Mouse (Mus musculus): ENCODE measurements at regions not wholly inside any gene's neighbourhood (a gene's known extent, or its start where the extent isn't known, plus 50 kb on each side); places are given as distances from the start of the nearest gene placed in this dataset.

DNA sequence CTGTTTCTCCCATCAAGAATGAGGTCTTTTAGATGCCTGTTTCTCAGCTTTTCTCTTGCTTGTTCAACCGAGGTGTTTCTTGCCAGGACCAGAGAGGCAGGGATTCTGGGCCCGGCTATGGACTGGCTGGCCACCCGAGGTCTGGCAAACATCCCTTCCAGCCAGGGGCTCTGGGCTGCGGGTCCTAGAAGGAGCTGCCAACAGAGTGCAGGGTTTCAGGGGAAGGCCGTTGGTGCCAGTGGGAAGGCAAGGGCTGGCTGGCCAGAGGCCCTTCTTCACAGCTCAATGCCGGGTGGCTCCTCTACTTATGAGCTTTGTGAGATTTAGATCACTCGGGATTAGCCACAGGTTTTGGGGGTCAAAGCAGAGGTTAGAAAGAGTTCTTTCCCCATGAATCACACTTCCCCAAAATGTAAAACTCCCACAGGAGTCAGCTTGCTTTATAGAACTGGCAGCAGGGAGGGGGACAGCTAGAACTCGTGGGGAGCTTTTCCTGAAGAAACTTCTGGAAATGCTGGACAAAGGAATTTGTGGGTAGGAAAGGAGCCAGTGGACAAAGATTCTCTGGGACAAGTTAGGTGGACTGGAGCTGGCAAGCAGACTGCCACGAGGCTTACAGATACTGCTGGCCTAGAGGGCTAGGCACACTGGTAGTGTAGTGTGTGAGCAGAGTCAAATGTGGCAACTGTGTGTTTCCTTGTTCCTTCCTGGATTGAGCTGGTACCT lies 104.1 kb upstream of the Vps8 start:
- no peak for DNase-seq (ENCODE audit: low read depth, low spot score)

DNA sequence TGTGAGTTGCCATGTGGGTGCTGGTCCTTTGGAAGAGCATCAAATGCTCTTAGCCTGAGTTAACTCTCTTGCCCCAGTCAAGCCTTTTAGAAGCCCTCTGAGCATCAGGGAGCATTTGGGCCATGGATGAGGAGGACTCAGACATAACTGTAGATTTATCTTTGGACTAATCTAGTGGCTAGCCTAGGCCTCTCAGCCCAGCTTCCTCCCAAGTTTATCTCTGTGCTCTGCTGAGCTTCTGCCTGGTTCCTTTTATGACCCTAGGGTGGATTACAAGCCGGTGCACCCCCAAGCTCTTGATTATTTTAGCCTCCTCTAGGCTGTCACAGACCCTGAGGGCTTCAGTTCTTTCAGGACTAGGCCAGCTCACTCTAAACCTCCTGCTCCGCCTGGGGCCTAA lies 102.6 kb upstream of the Vps8 start:
- no peak for DNase-seq (ENCODE audit: low read depth, low spot score)

DNA sequence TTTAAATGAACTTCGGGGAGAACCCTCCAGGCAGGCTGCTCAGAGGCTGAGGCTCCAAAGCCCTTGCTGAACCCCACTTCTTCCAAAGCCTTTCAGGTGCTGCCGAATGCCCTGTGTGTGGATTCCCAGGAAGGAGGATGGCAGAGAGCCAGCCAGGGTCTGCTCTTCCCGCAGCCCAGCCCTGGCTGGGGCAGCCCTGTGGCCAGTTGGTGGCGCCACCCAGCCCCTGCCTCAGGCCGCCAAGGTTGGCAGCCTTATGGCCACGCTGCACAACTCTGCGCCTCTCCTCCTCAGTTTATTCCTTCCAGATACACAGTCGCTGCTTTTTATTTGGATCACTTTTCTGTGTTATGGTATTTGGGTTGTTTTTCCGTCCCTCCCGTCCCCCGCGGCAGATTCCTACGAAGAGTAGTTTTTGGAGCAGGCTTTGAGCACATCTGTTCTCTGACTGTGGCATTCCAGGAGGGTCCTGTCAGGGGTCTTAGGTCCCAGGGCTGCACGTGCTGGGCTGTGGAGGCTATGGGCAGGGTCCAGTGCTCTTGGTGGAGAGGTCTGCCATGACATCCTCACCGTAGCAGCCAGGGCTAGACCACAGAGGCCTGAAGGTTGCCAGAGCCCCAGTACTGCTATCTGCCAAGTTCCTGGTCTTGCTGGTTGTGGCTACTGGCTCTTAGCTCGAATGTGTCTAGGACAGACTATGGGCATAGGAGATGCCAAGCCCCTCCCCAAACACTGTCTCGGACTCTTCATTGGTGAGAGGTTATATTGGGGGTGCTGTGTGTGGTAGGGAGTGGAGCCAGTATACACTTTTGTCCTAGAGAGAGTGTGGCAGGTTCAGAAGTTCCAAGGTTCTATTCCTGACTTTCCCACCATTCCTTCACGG lies 101.5 kb upstream of the Vps8 start:
- no peak for DNase-seq (ENCODE audit: low read depth, low spot score)

DNA sequence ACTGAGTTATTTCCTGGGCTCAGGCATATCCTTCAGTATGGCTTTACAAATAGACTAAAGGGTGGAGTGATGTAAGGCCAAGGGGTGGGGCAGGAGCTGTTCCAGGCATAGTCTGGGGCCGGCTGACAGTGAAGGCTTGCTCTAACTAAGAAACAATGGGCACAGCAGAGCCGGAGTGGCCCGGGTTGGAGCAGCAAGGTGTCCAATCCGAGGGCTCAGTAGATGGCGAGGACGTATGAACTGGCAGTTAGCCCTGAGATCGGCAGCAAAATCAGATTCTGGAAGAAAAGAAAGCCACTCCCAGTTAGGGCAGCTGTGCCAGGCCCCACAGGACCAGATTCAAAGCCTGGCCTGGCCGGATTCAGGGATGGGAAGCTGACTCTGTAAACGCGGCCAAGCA lies 100.5 kb upstream of the Vps8 start:
- DNase-seq (ENCODE audit: low read depth, low spot score), result no peak

DNA sequence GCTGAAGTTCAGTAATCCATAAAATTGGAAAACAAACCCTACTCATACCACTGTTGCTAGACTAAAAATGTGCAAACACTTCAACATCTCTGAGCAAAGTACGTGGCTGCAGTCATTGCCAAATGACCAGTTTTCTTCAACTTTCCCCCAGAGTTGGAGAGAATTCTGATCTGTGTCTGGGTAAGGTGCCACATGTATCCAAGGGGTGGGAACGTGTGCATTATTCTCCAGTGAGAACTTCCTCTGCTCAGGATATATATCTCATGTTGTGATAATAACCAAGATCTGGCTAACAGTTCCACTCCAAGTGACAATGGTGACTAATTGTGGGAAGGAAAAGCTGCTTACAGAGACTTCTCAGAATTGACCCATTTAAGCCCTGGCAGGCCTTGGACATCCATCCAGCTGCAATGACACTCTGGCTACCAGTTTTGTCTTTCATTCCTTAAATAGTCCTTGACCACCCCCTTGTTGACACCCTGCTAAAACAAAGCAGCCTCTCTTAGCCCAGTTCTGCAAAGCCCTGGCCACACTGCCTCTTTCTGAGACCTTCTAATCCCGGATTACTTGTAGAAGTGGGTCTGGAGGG lies 99.4 kb upstream of the Vps8 start:
- DNase-seq (ENCODE audit: low read depth, low spot score), result no peak

DNA sequence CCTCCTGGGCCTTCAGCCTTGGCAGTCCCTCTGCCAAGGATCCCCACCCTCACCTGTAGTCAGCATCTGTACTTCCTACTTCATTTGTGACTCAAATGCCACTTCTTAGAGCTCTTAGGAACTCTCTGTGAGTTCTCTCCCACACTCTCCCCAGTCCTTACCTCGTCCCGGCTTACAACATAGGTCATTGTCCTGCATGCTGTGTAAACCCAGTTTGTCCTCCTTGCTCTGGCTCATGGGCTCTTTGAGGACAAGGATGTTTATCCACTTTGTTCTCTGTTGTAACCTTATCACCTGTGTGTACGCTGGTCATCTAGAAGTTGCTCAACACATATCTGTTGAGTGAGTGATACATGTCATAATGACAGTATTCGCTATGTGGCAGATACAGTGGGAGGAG lies 94.9 kb upstream of the Vps8 start:
- no peak for DNase-seq (ENCODE audit: low read depth, low spot score)

DNA sequence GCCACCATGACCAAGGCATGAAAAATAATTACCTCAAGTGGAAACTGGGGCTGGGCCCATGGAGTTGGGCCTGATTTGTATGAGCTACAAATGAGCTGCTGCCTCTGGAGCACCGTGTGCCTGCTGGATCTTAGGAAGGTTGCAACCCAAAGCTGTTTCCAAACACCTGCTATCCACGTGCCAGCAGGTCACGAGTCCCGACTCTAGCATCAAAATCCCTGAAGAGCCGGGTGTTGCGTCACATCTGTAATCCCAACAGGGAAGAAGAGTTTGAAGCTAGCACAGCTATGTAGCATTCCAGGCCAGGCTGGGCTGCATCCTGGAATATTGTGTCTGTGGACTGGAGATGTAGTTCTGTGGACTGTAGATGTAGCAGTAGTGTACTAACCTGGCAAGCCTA lies 93.7 kb upstream of the Vps8 start:
- no peak for DNase-seq (ENCODE audit: low read depth, low spot score)

DNA sequence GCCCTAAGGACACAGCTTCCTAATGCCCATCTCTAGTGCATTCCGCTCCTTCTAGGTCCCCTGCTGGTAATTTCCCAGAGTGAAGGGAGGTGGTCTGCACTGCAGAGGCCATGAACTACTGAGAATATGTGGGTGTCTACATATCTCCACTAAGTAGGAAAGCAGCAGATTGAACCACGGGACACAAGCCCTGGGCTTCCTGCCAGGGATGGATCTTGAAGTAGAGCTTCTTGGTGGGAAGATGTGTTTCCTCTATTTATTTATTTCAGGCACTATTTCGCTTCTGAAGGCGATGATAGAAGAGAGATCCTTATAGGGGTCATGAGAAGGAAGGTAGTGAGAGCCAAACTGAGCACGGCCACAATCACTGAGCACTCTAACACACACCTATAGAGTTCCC lies 91.7 kb upstream of the Vps8 start:
- no peak for DNase-seq (ENCODE audit: low read depth, low spot score)

DNA sequence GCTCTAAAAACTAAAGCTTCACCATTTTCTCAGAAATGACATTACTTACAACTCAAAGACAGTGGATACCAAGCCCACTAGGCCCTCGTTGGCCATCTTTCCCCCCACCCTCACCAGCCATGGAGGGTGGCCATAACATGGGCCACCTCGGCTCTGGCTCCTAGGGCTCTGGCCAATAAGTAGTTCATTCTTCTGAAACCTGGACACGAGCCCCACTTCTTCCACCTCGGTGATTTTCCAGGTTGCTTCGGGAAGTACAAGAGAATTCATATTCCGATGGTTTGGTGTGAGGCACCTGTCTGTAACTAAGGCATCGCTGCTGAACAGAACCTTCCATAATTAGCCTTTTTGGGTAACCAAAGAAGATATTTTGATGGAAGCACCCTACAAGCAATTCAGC lies 90.5 kb upstream of the Vps8 start:
- no peak for DNase-seq (ENCODE audit: low read depth, low spot score)

DNA sequence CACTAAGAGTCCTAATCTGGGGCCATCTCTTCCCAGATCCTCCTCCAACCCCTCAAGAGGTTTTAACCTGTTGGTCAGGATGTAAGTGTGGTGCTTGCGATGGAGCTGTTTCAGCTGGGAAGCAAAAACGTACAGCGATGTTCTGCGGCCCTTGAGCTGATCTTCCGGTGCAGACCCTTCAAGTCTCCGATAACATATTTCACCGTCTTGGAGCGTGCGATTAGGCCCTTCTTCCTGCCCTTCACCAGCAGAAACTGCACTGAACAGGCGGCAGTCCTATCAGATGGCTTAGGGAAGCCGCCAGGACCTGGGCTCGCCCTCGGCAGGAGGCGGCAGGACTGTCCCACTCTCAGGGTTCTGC lies 90.1 kb upstream of the Vps8 start:
- DNase-seq (ENCODE audit: low read depth, low spot score), result peak; percentile 24

DNA sequence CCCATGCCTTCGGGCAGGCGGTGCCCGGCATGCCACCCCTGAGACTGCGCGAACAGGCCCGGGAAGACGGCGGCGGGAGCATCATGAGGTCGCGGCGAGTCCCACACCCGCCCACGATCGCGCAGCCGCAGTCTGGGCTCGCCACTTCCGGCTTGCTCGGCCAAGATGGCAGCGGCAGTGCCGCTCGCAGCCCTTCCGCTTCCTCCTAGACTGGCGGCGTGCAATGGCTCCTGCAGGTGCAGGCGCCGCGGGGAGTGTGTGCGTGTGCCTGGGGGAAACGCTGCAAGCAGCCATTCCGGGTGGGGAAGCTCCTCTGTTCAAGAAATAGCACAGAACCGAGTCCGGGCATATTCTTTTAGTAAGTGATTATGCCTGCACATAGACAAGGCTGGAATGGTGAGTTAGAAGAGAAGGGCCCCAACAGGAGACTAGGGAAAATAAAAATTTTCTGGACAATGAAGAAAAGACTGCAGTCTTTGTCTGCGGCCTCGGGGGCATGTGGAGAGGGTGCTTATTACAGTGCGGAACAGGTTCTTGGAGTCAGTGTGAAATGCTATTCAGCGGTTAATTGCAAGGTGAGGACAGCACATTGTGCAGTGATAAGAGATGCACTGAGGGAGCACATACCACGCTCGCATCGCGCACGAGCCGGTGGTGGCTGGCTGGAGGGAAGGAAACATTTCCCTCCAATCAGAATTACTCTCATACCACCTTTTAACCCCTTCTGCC lies 89.5 kb upstream of the Vps8 start:
- DNase-seq (ENCODE audit: low read depth, low spot score), result peak; percentile 88

DNA sequence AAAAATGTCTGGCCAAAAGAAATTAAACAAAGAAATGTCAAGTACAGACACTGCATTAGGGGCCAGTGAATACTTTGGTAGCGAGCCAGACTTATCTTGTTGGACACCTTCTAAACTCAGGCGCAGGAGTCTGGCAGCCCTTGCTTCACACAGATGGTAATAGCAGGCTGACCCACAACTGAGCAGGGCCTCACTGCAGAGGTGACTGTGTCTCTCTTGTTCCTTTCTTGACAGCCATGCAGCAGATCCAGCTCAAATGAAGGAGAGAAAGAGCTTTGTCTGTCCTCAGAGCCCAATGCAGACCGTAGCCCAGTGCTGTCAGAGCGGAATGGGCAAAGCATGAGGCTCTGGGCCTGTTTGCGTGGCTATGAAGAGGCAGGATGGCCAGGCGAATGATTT lies 83.9 kb upstream of the Vps8 start:
- DNase-seq (ENCODE audit: low read depth, low spot score), result no peak

DNA sequence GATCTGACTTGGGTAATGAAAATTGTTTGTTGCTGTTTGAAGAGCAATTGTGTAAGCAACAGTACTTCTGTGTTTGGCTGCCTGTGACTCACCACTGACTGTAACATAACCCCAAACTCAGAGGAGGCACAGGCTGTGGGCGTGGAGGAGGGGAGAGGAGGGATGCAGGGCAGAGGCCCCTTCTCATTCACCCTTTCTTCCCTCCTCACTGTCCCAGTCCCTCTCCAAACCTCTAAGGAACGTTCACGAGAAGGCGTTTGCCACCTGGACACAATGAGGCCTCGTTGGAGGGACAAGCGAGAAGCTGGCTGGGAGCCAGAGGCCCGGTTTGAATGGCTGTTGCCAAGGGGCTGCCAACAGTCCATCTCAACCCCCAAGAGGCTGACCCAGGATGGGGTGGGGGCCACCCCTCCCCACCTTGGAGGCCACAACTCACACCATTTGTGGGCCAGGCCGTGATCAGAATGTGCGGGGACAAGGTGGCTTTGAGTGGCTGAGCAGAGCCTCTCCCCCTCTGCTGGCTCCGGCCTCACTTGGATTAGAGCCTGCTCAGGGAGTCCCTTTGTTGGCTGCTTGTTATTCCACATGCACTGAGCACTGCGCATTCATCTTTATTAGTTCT lies 83.3 kb upstream of the Vps8 start:
- no peak for DNase-seq (ENCODE audit: low read depth, low spot score)

DNA sequence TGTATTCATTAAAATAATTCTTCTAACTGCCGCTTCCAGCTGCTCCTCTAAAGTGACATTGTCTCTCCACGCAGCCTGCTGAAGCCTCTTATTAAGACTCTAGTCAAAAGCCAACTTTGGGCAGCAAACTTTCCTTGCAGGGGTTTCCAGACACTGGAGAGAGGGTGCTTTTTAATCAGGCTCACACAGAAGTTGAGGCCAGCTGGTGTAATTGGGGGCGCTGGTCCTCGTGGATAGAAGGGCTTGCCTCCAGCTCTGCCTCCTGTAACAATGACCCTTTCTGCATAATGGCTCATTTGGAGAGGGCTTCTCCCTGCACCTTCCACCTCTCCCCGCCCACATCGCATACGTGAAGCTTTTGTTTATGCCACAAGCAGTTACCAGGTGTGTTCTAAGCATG lies 82.8 kb upstream of the Vps8 start:
- no peak for DNase-seq (ENCODE audit: low read depth, low spot score)

DNA sequence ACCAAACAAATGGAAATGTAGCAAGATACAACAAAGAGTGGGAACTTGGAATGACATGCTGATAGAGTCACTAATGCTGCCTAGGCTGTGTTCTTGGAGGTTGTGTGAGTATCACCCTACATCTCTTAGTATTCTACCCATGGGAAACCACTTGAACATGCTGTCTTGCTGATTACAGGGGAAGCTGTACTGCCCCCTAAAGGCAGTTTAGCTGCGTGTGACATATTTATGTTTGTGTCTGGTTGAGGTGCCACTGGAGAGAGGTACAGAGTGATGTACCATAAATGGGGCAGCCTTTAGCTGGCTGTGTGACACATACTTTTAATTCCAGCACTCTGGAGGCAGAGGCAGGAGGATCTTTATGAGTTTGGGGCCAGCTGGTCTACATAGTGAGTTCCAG lies 73.0 kb upstream of the Vps8 start:
- DNase-seq (ENCODE audit: low read depth, low spot score), result no peak

DNA sequence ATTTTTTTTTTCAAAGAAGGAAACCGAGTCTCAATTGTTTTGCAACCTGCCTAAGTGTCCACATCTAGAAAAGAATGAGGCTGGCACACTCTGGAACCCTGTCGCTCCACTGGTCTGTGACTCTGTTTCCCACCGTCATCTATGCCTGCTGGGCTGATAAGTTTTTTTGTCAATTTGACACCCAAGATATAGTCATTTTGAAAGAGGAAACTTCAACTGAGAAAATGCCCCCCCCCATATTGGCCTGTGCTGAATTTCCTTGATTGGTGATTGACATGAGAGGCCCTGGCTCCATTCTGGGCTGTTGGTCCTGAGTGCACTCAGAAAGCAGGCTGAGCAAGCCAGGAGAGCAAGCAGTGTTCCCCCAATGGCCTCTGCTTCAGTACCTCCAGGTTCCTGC lies 71.6 kb upstream of the Vps8 start:
- no peak for DNase-seq (ENCODE audit: low read depth, low spot score)

DNA sequence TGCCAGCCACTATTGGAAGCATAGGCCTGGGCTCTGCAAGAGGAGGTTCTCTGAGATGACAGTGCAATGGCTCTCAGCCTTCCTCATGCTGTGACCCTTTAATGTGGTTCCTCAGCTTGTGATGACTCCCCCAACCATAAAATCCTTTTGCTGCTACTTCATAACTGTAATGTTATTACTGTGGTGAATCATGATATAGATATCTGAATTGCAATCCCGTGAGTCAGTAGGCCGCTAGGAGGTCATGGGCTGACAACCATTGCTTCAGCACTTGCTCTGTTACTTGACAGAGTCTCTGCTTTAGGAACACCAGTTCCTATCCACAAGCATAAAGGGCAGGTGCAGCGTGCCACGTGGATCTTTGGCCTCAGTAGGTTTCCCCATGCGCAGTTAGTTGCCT lies 69.8 kb upstream of the Vps8 start:
- DNase-seq (ENCODE audit: low read depth, low spot score), result no peak

DNA sequence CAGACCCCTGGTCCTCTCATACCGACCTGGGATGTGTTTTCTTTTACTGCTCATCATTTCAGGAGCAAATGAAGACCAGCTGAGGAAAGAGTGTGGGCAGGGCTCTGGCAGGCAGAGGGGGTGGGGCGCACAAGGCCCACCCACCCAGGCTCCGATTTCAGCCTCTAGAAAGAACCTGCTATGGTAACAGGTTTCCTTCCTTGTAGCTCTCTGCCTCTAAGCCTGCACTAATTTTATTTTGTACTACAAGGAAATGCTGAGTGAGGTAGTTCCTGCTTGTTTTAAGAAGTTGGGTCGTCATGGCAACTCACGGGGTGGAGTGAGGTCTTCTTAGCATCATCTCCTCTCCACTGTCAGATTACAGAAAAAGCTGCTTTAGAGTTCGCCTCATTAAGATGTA lies 69.4 kb upstream of the Vps8 start:
- peak; percentile 87 for DNase-seq (ENCODE audit: low read depth, low spot score)

DNA sequence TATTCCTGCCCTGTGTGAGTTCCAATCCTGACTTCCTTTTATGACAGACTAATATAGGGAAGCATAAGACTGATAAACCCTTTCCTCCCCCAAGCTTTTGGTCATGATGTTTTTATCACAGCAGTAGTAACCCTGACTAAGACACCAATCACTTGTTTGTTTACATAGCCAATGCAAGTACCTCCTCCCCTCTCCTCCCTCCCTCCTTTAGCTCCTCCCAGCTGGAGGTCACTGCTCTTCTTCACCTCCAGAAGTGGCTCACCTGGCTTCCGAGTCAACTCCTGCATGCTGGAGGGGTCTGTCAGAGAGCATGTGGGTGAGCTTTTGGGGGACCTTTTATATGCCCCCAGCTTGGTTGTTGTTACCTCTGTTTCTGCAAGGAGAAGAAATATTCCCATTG lies 67.3 kb upstream of the Vps8 start:
- no peak for DNase-seq (ENCODE audit: low read depth, low spot score)

DNA sequence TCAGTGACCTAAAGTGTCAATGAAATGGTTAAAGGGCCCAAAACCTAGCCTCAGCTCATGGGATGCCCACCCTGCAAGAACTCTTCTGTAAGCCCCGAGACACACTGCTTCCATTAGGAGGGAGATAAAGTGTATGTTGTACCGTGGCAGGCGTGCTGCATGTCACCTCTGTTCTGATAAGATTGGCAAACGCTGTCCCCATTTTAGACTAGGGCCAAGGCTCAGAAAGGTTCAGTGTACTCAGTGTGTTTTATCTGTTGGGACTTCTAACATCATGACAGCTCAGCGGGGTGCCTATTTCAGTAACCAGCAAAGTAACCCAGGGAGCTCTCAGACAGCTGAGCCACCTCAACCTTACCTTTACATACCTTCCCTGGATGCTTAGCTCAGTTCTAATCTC lies 65.5 kb upstream of the Vps8 start:
- DNase-seq (ENCODE audit: low read depth, low spot score), result no peak

DNA sequence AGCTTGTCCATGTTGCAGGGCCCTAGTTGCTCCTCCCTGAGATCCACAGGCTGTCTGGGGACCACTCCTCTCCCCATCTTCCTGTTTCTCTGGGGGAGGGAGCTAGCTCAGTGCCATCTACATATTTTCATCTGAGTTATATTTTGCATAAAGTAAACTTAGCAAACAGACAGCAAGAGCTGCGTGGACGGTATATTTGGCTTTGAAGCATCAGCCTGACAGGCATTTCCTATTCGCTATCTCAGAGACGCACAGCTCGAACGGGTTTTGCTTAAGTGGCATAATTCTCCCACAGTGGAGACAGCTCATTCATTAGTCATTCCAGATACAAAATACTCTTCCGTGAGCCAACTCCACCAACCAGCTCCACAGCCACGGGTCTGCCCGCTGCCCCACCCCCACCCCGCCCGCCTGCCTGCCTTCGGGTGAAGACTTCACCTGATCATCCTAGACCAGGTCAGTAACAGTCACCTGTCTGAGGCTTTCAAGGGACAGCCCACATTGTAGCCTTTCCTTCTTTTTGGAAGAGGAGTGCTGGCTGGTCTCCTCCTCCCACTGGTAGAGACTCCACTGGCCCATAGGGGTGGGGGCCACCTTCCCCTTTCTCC lies 64.5 kb upstream of the Vps8 start:
- DNase-seq (ENCODE audit: low read depth, low spot score), result peak; percentile 71
